Mouse (Mus musculus) thymus, postnatal 10 days (tissue): ENCODE measurements around the gene Exog.

Source experiments
- DNase-seq, 2 experiments: peaks; one replicate each; pipeline ENCODE4 v3.0.0; 2021; ENCODE audit warnings: low spot score in 2 of 2

Gene Exog

DNA sequence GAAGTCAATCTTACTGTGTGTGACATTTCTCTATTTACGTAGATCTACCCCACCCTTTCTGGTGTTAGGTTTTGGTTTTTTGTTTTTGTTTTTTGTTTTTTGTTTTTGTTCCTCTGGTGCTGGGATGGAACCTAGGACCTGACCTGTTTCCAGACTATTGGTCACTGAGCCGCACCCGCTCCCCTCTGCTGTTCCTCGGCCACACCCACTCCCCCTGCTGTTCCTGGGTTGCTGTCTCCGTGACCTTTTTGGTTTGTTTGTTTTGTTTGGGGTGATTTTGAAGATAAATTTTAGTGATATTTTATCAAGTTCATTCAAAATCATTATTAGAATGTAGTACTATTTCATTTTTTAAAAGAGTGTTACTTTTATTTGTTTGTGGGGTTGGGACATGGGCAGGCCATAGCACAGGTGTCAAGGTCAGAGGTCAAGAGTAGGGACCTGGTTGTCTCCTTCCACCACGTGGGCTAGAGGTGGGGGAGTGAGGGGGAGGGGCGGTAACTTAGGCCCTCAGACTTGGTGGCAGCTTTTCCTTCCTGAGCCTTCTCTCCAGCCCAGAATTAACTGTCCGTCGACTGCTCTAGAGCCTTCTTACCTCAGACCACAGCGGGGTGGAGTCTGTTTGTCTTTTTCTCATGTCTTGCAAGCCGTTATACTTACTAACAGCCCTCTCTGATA, 60.4 kb downstream of the Exog start:
- DNase-seq = no peak

DNA sequence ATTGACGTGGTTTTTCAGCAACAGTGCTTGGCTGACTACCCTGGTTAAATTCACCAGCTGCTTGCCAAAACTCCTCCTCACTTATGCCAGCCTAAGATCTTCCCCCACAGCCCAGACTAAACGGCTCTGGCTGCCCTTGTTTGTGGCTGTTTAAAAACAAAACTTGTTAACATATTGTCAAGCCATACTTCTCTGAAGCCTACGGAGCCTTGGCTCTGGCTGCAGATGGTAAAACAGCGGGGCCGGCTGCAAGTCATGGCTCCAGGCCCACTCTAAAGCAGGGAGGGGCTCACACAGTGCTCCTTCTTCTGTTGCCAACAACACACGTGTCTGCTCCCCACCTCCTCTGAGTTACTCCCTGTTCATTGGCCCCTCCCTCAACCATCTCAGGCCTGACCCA, 66.2 kb downstream of the Exog start:
- no peak for DNase-seq

DNA sequence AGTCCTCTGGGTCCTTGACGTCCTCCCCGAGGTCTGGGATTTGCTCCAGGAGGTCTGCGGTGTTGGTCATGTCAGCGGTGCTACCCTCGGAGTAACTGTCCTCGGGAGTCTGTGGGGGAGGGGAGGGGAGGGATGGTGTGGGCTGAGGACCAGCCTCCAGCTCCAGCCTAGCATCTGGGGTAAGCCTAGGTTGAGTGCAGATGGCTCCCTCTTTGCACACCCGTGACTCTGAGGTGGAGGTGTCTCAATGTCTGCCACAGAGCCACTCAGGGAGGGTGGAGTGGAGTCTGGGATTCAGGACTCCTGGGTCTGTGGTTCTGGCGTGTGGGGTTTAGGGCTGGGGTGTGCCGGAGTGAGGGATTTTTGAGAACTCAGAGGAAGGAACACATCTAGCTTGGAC, 68.2 kb downstream of the Exog start:
- no peak for DNase-seq

DNA sequence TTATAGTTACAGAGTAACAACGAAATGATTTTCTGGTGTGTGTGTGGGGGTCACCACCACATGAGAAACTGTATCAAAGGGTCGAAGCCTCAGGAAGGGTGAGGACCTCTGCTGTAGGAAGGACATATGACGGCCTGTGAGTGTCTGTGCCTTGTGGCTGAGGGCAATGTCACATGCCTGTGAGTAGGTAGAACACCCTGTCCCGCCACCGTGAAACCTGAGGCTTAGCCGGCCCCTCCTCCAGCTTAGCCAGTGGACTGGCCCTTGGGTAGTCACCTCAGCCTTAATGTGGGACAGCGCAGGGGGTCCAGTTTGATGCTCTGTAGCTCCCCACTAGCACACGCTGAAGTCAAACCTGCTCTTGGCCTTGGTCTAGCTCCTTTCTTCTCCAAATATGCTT, 69.1 kb downstream of the Exog start:
- DNase-seq = no peak

DNA sequence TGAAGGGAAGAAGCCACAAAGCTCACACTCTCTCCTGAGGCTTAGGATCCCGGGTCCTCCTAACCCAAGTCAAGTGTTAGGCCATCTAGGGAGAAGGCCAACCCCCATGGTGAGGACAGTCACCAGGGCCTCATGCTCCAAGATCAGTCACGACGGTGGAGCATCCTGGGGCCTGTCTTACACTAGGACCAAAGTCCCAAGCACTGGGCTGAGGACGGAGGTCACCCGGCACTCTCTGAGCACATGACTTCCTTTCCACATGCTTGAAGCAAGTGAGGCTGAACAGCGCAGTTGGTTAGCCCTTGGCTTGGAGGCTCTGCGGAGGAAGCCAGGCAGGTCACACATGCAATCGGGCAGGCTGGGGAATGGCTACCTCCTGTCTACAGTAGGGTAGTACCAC, 70.2 kb downstream of the Exog start:
- no peak for DNase-seq
